Mouse (Mus musculus): ENCODE data around the gene Frmd4b. TPM values are rescaled to one million over a fixed set of nuclear protein-coding genes. Genes with fewer than 3 reads are reported as not detected.

The Frmd4b gene
- polyA plus RNA-seq, 1 experiment from 2014 or later: 13.9 TPM

GRCm38 (mm10) chr6:97317956-97318355 lies 299.4 kb downstream of the Frmd4b start:
- H3K4me2 ChIP-seq: no peak overlapping the region
- H3K9ac ChIP-seq: no peak overlapping the region
- WGBS: 85% methylated on average over 3 of the region's 3 CpGs
- no peaks in the 10 kb centered on the region for H3K36me3 ChIP-seq
- H3K27ac ChIP-seq: no peak overlapping the region
- H3K9me3 ChIP-seq: no peaks in the 10 kb centered on the region
- no peaks in the 10 kb centered on the region for H3K4me1 ChIP-seq
- H3K27me3 ChIP-seq: no peaks in the 10 kb centered on the region
- H3K4me3 ChIP-seq: no peak overlapping the region
- no peak for ATAC-seq (ENCODE audit: insufficient number of reproducible peaks, low FRiP score, low TSS enrichment, low read depth)

- H3K36me3 ChIP-seq: no peaks in the 10 kb centered on the region
- H3K4me2 ChIP-seq: no peak overlapping the region
- H3K9me3 ChIP-seq: no peaks in the 10 kb centered on the region
- WGBS: 91% methylated on average over 1 of the region's 1 CpGs
- no peak overlapping the region for H3K27ac ChIP-seq
- no peak overlapping the region for H3K4me3 ChIP-seq
- no peaks in the 10 kb centered on the region for H3K27me3 ChIP-seq
- ATAC-seq (ENCODE audit: insufficient number of reproducible peaks, low FRiP score, low TSS enrichment, low read depth): no peak
- H3K4me1 ChIP-seq: peaks cover 5% of the 10 kb centered on the region; the same call in 1 of the 2 replicates
- no peak overlapping the region for H3K9ac ChIP-seq
Measured at GRCm38 (mm10) chr6:97316716-97317115, 300.6 kb downstream of the Frmd4b start.

DNA sequence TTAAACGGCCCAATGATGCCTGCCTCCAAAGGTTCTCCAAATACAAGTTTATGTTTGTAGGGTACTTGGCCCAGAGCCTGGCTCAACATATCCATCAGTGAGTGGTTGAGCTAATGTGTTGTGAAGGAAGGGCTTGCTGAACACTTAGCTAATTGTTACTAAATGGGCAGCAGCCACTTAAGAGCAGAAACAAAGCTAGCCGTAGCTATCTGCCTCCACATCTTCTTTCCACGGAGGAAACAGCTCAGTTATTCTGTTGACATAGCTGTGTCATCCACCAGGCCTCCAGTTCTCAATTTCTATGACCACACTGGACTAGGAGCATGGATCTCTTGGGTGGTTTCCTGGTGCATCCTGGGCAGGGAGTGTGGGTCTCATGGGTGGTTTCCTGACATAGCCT lies 302.0 kb downstream of the Frmd4b start:
- Histone ChIP-seq H3K9ac (no peak overlapping the region), H3K4me2 (no peak overlapping the region), H3K9me3 (no peaks in the 10 kb centered on the region), H3K27me3 (no peaks in the 10 kb centered on the region), H3K27ac (no peak overlapping the region), H3K4me3 (no peak overlapping the region), H3K4me1 (peaks cover 14% of the 10 kb centered on the region; the same call in 1 of the 2 replicates), H3K36me3 (no peaks in the 10 kb centered on the region)
- ATAC-seq (ENCODE audit: insufficient number of reproducible peaks, low FRiP score, low TSS enrichment, low read depth): no peak
- WGBS: 67% methylated on average over 3 of the region's 3 CpGs

GRCm38 (mm10) chr6:97312545-97312939 lies 304.8 kb downstream of the Frmd4b start:
- Histone ChIP-seq H3K36me3 (no peaks in the 10 kb centered on the region), H3K27ac (peak overlapping the region; percentile 79), H3K9ac (no peak overlapping the region), H3K27me3 (no peaks in the 10 kb centered on the region), H3K4me3 (peak overlapping the region; percentile 39), H3K9me3 (no peaks in the 10 kb centered on the region), H3K4me2 (peak overlapping the region; percentile 63), H3K4me1 (peaks cover 14% of the 10 kb centered on the region; the same call in 1 of the 2 replicates)
- 13% methylated on average over 3 of the region's 3 CpGs for WGBS
- no peak for ATAC-seq (ENCODE audit: insufficient number of reproducible peaks, low FRiP score, low TSS enrichment, low read depth)

DNA sequence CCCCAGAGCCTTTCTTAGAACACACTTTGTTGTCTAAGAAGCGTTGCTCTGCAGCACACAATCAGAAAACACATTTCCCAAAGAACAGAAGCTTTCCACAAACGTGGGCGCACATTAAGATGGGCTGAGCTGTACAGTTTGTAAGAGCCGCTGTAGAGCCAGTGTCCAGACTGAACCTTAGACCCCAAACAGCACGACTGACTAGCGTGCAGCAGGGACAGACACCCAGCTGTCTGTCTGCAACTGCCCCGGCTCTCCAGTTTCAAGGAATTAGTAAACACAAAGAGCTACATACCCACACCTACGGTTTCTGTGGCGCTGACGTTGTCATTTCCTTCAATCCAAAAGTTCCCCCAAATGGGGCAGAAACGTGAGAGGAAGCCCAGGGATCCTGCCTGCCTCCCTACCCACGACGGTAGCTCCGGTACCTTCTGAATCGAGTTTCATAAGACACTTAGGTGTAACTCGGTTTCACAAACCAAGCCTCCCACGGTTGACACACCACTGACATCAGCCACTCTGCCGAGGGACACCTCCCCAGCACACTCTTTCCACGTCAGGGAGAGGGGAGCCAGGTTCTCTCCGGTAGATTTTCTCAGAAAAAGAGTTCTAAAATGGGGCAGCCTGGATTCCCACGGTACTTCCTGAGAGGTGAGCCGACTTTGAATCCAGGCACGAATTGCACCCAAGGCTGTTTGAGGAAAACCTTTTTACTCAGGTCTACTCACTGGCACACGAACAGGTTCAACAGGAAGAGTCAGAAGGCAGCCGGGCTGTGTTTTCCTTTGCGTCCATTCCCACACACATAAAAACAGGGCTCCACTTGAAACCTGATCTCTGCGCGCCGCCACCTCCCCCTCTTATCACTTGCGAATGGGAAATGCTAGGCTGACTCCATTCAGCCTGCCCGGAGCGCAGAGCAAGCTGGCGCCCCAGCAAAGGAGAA lies 305.5 kb downstream of the Frmd4b start:
- no peak for ATAC-seq (ENCODE audit: insufficient number of reproducible peaks, low FRiP score, low TSS enrichment, low read depth)
- H3K4me3 ChIP-seq: peak overlapping the region; percentile 39
- no peaks in the 10 kb centered on the region for H3K27me3 ChIP-seq
- H3K9ac ChIP-seq: peak overlapping the region; percentile 21
- peak overlapping the region; percentile 79 for H3K27ac ChIP-seq
- peak overlapping the region; percentile 63 for H3K4me2 ChIP-seq
- peaks cover 14% of the 10 kb centered on the region; the same call in 1 of the 2 replicates for H3K4me1 ChIP-seq
- WGBS: 2% methylated on average over 33 of the region's 33 CpGs
- no peaks in the 10 kb centered on the region for H3K9me3 ChIP-seq
- no peaks in the 10 kb centered on the region for H3K36me3 ChIP-seq

- WGBS: 29% methylated on average over 7 of the region's 7 CpGs
- no peak for ATAC-seq (ENCODE audit: insufficient number of reproducible peaks, low FRiP score, low TSS enrichment, low read depth)
- no peaks in the 10 kb centered on the region for H3K36me3 ChIP-seq
- H3K27ac ChIP-seq: 0 out of 2 replicates have a peak overlapping the region, but pooled peaks have one; percentile 79
- peak overlapping the region; percentile 39 for H3K4me3 ChIP-seq
- peak overlapping the region; percentile 63 for H3K4me2 ChIP-seq
- H3K4me1 ChIP-seq: peaks cover 14% of the 10 kb centered on the region; the same call in 1 of the 2 replicates
- H3K27me3 ChIP-seq: no peaks in the 10 kb centered on the region
- H3K9ac ChIP-seq: no peak overlapping the region
- H3K9me3 ChIP-seq: no peaks in the 10 kb centered on the region
Measured at GRCm38 (mm10) chr6:97310901-97311331, 306.4 kb downstream of the Frmd4b start.

DNA sequence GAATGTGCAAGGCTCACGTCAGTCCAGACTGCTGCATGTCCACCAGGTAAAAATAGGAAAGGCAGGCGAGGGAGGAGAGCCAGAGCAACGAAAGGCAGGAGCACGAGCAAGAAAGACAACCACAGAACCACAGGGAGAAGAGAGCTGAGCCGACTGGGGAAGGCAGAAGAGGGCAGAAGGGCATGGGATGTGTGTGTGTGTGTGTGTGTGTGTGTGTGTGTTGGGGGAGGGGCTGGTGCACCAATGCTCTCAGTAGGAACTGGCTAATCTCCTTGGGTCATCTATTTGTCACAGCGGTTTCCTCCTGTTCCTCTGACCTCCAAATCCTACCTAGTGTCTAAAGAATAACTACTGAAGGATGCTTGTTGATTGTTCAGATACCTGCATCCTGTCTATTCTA lies 308.2 kb downstream of the Frmd4b start:
- Histone ChIP-seq H3K4me3 (no peak overlapping the region), H3K4me2 (no peak overlapping the region), H3K9ac (no peak overlapping the region), H3K27me3 (no peaks in the 10 kb centered on the region), H3K36me3 (0 out of 2 replicates have a peak, but pooled peaks cover 3% of the 10 kb centered on the region), H3K9me3 (no peaks in the 10 kb centered on the region), H3K4me1 (peaks cover 20% of the 10 kb centered on the region; the same call in 1 of the 2 replicates), H3K27ac (no peak overlapping the region)
- WGBS: 62% methylated on average over 6 of the region's 6 CpGs
- ATAC-seq (ENCODE audit: insufficient number of reproducible peaks, low FRiP score, low TSS enrichment, low read depth): no peak

GRCm38 (mm10) chr6:97308562-97308961 lies 308.8 kb downstream of the Frmd4b start:
- H3K27me3 ChIP-seq: no peaks in the 10 kb centered on the region
- H3K4me3 ChIP-seq: no peak overlapping the region
- ATAC-seq (ENCODE audit: insufficient number of reproducible peaks, low FRiP score, low TSS enrichment, low read depth): no peak
- H3K4me2 ChIP-seq: no peak overlapping the region
- no peak overlapping the region for H3K27ac ChIP-seq
- H3K36me3 ChIP-seq: 0 out of 2 replicates have a peak, but pooled peaks cover 3% of the 10 kb centered on the region
- WGBS: 85% methylated on average over 6 of the region's 6 CpGs
- no peak overlapping the region for H3K9ac ChIP-seq
- no peaks in the 10 kb centered on the region for H3K9me3 ChIP-seq
- H3K4me1 ChIP-seq: peaks cover 20% of the 10 kb centered on the region; the same call in 1 of the 2 replicates

DNA sequence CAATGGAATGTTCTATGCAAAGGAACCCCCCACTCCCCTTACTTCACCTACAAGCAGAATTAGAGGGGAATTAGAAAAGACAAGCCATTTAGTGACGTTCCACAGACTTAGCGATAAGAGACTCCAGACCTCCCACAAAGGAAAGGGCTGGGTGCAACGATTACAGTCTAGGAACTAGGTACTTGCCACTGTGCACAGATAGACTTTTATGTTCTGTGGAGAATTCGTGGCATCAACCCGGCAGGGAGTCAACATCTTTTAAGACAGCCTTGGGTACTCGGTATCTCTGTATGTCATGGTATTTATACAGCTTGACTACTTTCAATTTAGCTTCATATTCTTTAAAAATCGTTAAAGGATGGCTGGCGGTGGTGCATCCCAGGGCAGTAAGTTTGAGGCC lies 310.1 kb downstream of the Frmd4b start:
- peaks cover 17% of the 10 kb centered on the region; the same call in 1 of the 2 replicates for H3K4me1 ChIP-seq
- no peak overlapping the region for H3K4me3 ChIP-seq
- 0 out of 2 replicates have a peak, but pooled peaks cover 3% of the 10 kb centered on the region for H3K36me3 ChIP-seq
- 81% methylated on average over 8 of the region's 8 CpGs for WGBS
- H3K9ac ChIP-seq: no peak overlapping the region
- H3K27ac ChIP-seq: no peak overlapping the region
- H3K4me2 ChIP-seq: no peak overlapping the region
- no peak for ATAC-seq (ENCODE audit: insufficient number of reproducible peaks, low FRiP score, low TSS enrichment, low read depth)
- H3K27me3 ChIP-seq: no peaks in the 10 kb centered on the region
- H3K9me3 ChIP-seq: no peaks in the 10 kb centered on the region

DNA sequence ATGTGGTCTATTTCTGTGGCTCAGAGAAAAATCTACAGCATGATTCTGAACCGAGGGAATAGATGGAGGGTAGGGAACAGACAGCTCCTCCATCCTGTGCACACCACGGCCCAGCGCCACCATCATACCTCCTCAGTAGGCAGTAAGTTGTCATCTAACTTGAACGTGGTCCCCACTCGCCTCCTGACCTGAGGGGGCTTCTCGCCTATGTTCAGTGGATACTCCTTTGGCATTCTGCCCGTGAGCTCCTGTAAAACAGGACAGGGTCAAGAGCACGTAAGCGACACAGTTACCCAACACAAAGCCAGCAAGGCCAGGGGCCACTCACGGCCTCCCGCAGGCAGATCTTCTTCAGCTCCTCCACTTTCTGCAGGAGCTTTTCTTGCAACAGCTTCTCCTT lies 311.0 kb downstream of the Frmd4b start:
- peaks cover 12% of the 10 kb centered on the region; the same call in 1 of the 2 replicates for H3K4me1 ChIP-seq
- WGBS: 90% methylated on average over 11 of the region's 11 CpGs
- H3K4me2 ChIP-seq: no peak overlapping the region
- H3K27me3 ChIP-seq: no peaks in the 10 kb centered on the region
- no peaks in the 10 kb centered on the region for H3K9me3 ChIP-seq
- ATAC-seq (ENCODE audit: insufficient number of reproducible peaks, low FRiP score, low TSS enrichment, low read depth): no peak
- no peak overlapping the region for H3K9ac ChIP-seq
- H3K27ac ChIP-seq: no peak overlapping the region
- H3K4me3 ChIP-seq: no peak overlapping the region
- H3K36me3 ChIP-seq: 0 out of 2 replicates have a peak, but pooled peaks cover 3% of the 10 kb centered on the region

GRCm38 (mm10) chr6:97305491-97305890 lies 311.9 kb downstream of the Frmd4b start:
- no peak overlapping the region for H3K9ac ChIP-seq
- peaks cover 6% of the 10 kb centered on the region; the same call in 1 of the 2 replicates for H3K4me1 ChIP-seq
- H3K9me3 ChIP-seq: no peaks in the 10 kb centered on the region
- no peak overlapping the region for H3K4me3 ChIP-seq
- no peak for ATAC-seq (ENCODE audit: insufficient number of reproducible peaks, low FRiP score, low TSS enrichment, low read depth)
- 0 out of 2 replicates have a peak overlapping the region, but pooled peaks have one; percentile 17 for H3K4me2 ChIP-seq
- H3K27me3 ChIP-seq: no peaks in the 10 kb centered on the region
- WGBS: 63% methylated on average over 7 of the region's 7 CpGs
- H3K27ac ChIP-seq: peak overlapping the region; percentile 51; the same call in 1 of the 2 replicates
- 0 out of 2 replicates have a peak, but pooled peaks cover 3% of the 10 kb centered on the region for H3K36me3 ChIP-seq

DNA sequence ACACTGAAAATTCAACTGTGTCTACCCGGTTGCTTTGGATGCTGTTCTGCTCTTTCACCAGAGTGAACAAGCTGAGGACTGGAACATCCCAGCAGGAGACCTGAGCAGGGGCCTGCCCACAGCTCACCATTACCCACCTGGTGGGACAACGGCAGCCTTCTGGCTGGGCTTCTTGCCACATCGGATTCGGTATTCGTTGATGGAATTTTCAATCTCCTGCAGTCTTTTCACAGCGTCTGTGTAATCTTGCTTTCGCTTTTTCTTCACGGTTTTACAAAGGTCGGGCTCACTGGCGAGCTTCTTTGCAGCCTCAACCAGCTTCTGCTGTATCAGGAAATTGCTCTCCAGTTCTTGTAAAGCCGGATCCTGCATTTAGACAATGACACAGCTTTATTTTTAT lies 312.3 kb downstream of the Frmd4b start:
- peaks cover 6% of the 10 kb centered on the region; the same call in 1 of the 2 replicates for H3K4me1 ChIP-seq
- H3K9ac ChIP-seq: no peak overlapping the region
- H3K4me3 ChIP-seq: no peak overlapping the region
- H3K9me3 ChIP-seq: no peaks in the 10 kb centered on the region
- ATAC-seq (ENCODE audit: insufficient number of reproducible peaks, low FRiP score, low TSS enrichment, low read depth): no peak
- no peaks in the 10 kb centered on the region for H3K27me3 ChIP-seq
- H3K36me3 ChIP-seq: 0 out of 2 replicates have a peak, but pooled peaks cover 6% of the 10 kb centered on the region
- 0 out of 2 replicates have a peak overlapping the region, but pooled peaks have one; percentile 17 for H3K4me2 ChIP-seq
- 56% methylated on average over 11 of the region's 11 CpGs for WGBS
- peak overlapping the region; percentile 51; the same call in 1 of the 2 replicates for H3K27ac ChIP-seq

Data from limb, embryonic 15.5 days (tissue).